Mouse (Mus musculus) neural tube, embryonic 11.5 days (tissue): ENCODE data around the gene Ccdc173. TPM values are rescaled to one million over a fixed set of nuclear protein-coding genes. Genes with fewer than 3 reads are reported as not detected.

ENCODE experiments used
- ATAC-seq: fragments of 200-750 bp; cut with Nextera tagmentation; 2 replicates; pipeline ENCODE4 v1.8.0; 2017; ENCODE audit warnings: moderate number of reproducible peaks, mild to moderate bottlenecking, moderate TSS enrichment, moderate library complexity; ENCODE audit not compliant: insufficient read depth, low FRiP score, low TSS enrichment
- DNase-seq: peaks from one replicate; pipeline ENCODE4 v3.0.0-alpha.2; 2015; ENCODE audit warnings: low spot score
- H3K27ac ChIP-seq: fragments of 300-500 bp; sonication (generic); 2 replicates; pipeline ENCODE4 v1.5.1; 2014; ENCODE audit warnings: low read depth, mild to moderate bottlenecking, low read length
- H3K27me3 ChIP-seq: fragments of 300-500 bp; sonication (generic); 2 replicates; pipeline ENCODE4 v1.6.1; 2014; ENCODE audit warnings: mild to moderate bottlenecking, low read length, mixed read lengths; ENCODE audit not compliant: control insufficient read depth, insufficient read depth
- H3K36me3 ChIP-seq: fragments of 300-500 bp; sonication (generic); 2 replicates; pipeline ENCODE4 v1.6.1; 2014; ENCODE audit warnings: mild to moderate bottlenecking, low read length, moderate library complexity, mixed read lengths; ENCODE audit not compliant: control insufficient read depth, insufficient read depth
- H3K4me1 ChIP-seq: fragments of 300-500 bp; sonication (generic); 2 replicates; pipeline ENCODE4 v1.6.1; 2014; ENCODE audit warnings: low read length, mixed read lengths; ENCODE audit not compliant: control insufficient read depth, insufficient read depth
- H3K4me2 ChIP-seq: fragments of 300-500 bp; sonication (generic); 2 replicates; pipeline ENCODE4 v1.6.1; 2014; ENCODE audit warnings: low read depth, mild to moderate bottlenecking, moderate library complexity
- H3K4me3 ChIP-seq: fragments of 300-500 bp; sonication (generic); 2 replicates; pipeline ENCODE4 v1.5.1; 2014; ENCODE audit warnings: low read depth, low read length
- H3K9ac ChIP-seq: fragments of 300-500 bp; sonication (generic); 2 replicates; pipeline ENCODE4 v1.6.1; 2014; ENCODE audit warnings: mild to moderate bottlenecking, low read length
- H3K9me3 ChIP-seq: fragments of 300-500 bp; sonication (generic); 2 replicates; pipeline ENCODE4 v1.6.1; 2016; ENCODE audit warnings: low read length; ENCODE audit not compliant: control insufficient read depth
- WGBS: fragments of 180-500 bp; shearing (Covaris S2); extraction: QIAGEN DNeasy Blood & Tissue Kit; methylation state at CpG from one replicate; pipeline ENCODE4 v1.1.7; 2014; 5-methylcytosine and 5-hydroxymethylcytosine counted together
- polyA plus RNA-seq: library from polyadenylated mRNA; unstranded; fragments of >200 nt; fragmentation: Nextera tagmentation; extraction: Ambion mirVana; gene quantifications from 2 replicates; pipeline ENCODE4 v1.2.1, GENCODE M21; 2014

Ccdc173 gene
- polyA plus RNA-seq, 1 experiment from 2014 or later = 2.8 TPM

DNA sequence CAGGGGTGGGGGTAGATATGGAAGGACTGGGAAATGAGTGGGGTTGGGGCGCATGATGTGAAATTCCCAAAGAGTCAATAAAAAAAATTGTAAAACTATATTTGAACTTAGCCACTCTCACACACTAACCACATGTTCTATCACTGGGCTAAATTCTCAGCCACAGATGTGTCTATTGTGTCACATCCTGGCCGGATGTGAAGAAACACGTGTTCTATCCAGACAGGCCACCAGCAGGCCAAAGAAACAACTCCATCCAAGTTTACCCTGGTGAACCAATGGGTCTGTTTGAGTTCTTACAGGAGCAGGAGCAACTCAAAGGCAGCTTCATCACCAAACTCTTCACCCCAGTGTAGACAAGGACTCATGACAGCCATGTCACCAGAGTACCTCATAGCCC, 72.9 kb downstream of the Ccdc173 start:
- Histone ChIP-seq H3K27ac (no peak overlapping the region), H3K4me2 (no peak overlapping the region), H3K9ac (no peak overlapping the region), H3K4me3 (no peak overlapping the region), H3K27me3 (no peaks in the 10 kb centered on the region), H3K4me1 (no peaks in the 10 kb centered on the region), H3K36me3 (no peaks in the 10 kb centered on the region), H3K9me3 (no peaks in the 10 kb centered on the region)
- DNase-seq (no peak), ATAC-seq (no peak)
- 79% methylated on average over 3 of the region's 3 CpGs for WGBS

DNA sequence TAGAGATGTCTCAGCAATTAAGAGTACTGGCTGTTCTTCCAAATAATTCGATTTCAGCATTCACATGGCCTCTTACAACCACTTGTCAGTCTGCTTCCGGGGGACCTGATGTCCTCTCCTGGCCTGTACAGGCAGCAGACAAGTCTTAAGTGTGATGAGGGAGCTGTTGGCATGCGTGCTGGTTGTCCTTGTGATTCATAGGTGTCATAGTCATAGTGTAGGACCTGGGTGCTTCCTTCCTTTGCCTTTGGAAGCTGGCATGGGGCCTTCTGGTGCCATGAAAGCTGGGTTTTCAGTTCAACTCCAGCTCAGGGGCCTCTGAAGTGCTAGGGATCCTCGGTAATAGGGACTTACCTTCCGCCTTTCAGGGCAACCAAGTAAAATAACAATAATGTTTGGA, 75.2 kb downstream of the Ccdc173 start:
- ATAC-seq = no peak
- Histone ChIP-seq H3K36me3 (peaks cover 2% of the 10 kb centered on the region; the same call in 1 of the 2 replicates), H3K27ac (no peak overlapping the region), H3K4me3 (no peak overlapping the region), H3K9ac (no peak overlapping the region), H3K4me1 (no peaks in the 10 kb centered on the region), H3K27me3 (no peaks in the 10 kb centered on the region), H3K4me2 (no peak overlapping the region), H3K9me3 (no peaks in the 10 kb centered on the region)
- whole genome bisulfite sequencing = 85% methylated on average over 5 of the region's 5 CpGs
- DNase-seq = no peak

DNA sequence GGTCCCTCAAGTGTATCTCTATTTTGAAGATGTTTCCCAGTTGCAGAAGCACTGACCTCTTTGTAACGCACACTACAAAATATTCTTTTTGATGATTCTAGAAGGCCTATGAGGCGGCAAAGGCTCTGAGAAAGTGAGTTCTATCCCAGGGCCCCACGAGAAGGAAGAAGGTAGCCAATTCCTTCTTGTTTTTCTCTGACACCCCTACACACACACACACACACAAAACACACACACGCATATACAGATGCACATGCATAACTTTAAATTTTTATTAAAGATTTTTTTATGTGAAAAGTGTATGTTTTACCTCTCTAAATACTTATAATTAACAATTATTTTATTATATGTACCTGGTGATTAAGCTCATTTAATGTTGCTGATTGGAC, 75.8 kb downstream of the Ccdc173 start:
- Histone ChIP-seq H3K4me3 (peak overlapping the region; percentile 69; the same call in 1 of the 2 replicates), H3K27ac (no peak overlapping the region), H3K27me3 (no peaks in the 10 kb centered on the region), H3K4me1 (no peaks in the 10 kb centered on the region), H3K9ac (peak overlapping the region; percentile 65; the same call in 1 of the 2 replicates), H3K9me3 (no peaks in the 10 kb centered on the region), H3K36me3 (peaks cover 2% of the 10 kb centered on the region; the same call in 1 of the 2 replicates), H3K4me2 (peak overlapping the region; percentile 54)
- ATAC-seq = 0 out of 2 replicates have a peak, but pooled peaks have one; percentile 35
- WGBS = 33% methylated on average over 4 of the region's 4 CpGs
- no peak for DNase-seq

DNA sequence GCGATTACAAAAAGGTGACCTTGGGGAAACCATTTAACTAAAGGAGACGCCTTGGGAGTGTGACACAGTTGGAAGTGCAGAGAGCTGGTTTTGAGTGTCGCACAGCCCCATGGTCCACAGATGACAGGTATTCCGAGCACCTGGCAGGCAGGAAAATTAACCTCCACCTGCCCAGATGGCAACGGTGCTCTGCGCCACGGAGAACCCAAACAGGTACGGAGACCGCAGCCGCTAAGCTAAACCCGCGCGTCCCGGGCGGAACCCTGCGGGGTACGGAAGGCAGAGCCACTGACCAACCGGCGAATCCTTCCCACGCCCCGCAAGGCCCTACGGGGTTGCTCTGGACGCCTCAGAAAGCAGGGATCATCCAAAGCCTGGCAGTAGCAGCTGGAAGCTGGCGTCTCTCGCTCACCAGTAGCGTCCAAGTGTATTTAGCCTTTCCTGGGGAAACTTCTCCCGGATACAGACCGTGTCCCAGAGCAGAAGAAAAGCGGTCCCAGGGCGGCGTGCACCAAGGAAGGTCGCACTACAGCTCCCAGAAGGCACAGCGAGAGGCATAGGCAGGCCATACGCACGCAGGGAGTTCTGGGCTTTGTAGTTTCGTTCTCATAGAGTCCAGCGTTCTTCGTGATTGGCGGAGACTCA, 76.3 kb downstream of the Ccdc173 start, which contains the start of gene Fastkd1:
Fastkd1 (minus strand) TSS at position 536 of the 645 bp plus-strand sequence.
- Histone ChIP-seq H3K4me3 (peak within 1 kb of the TSS; percentile 69), H3K9me3 (no peaks in the 10 kb centered on the region), H3K27me3 (no peaks in the 10 kb centered on the region), H3K36me3 (peaks cover 2% of the 10 kb centered on the region; the same call in 1 of the 2 replicates), H3K4me2 (peak within 1 kb of the TSS; percentile 54), H3K27ac (no peak within 1 kb of the TSS), H3K9ac (peak within 1 kb of the TSS; percentile 65), H3K4me1 (no peaks in the 10 kb centered on the region)
- under 1% methylated on average over 39 of the region's 39 CpGs for WGBS
- ATAC-seq = peak; percentile 99
- DNase-seq = peak; percentile 89

- no peak for DNase-seq
- Histone ChIP-seq H3K4me3 (no peak overlapping the region), H3K4me2 (no peak overlapping the region), H3K4me1 (no peaks in the 10 kb centered on the region), H3K27me3 (no peaks in the 10 kb centered on the region), H3K36me3 (peaks cover 2% of the 10 kb centered on the region; the same call in 1 of the 2 replicates), H3K9me3 (no peaks in the 10 kb centered on the region), H3K9ac (no peak overlapping the region), H3K27ac (no peak overlapping the region)
- no peak for ATAC-seq
- 91% methylated on average over 14 of the region's 14 CpGs for WGBS
These were observed 77.2 kb downstream of the Ccdc173 start for GRCm38 (mm10) chr2:69712171-69712570.

Other genes starting within 250 kb of the Ccdc173 start
- 1.5 and 1.6 TPM in 2 replicates for gene Lrp2, start 203.5 kb downstream of the Ccdc173 start, polyA plus RNA-seq
- 15.6 and 21.0 TPM in 2 replicates for gene Bbs5, start 142.4 kb downstream of the Ccdc173 start, polyA plus RNA-seq
- 3.3 and 5.4 TPM in 2 replicates for gene Klhl41, start 119.5 kb downstream of the Ccdc173 start, polyA plus RNA-seq
- gene Fastkd1, start 76.1 kb downstream of the Ccdc173 start, polyA plus RNA-seq = 19.5 and 22.5 TPM in 2 replicates
- gene Ppig, start 67.0 kb downstream of the Ccdc173 start, polyA plus RNA-seq = 105 and 115 TPM in 2 replicates
- gene Phospho2, start within 50 bp of the Ccdc173 start, polyA plus RNA-seq = 39.3 and 40.5 TPM in 2 replicates
- gene Klhl23, start 32.4 kb upstream of the Ccdc173 start, polyA plus RNA-seq = 35.5 and 35.8 TPM in 2 replicates
- 378 and 404 TPM in 2 replicates for gene Ssb, start 72.0 kb upstream of the Ccdc173 start, polyA plus RNA-seq
- 32.9 and 36.2 TPM in 2 replicates for gene Mettl5, start 96.0 kb upstream of the Ccdc173 start, polyA plus RNA-seq
- 16.6 and 19.4 TPM in 2 replicates for gene Ubr3, start 107.7 kb upstream of the Ccdc173 start, polyA plus RNA-seq
- gene Myo3b, start 249.6 kb upstream of the Ccdc173 start, polyA plus RNA-seq = 0.04 and 0.07 TPM in 2 replicates